Mouse (Mus musculus) kidney, postnatal 36 days (tissue): ENCODE measurements around the gene Itgb2.

ENCODE experiments used
- DNase-seq, 2 experiments: peaks; one replicate each; pipeline ENCODE4 v3.0.0; 2021 to 2022; ENCODE audit warnings: mixed read lengths in 2 of 2

The Itgb2 gene

DNA sequence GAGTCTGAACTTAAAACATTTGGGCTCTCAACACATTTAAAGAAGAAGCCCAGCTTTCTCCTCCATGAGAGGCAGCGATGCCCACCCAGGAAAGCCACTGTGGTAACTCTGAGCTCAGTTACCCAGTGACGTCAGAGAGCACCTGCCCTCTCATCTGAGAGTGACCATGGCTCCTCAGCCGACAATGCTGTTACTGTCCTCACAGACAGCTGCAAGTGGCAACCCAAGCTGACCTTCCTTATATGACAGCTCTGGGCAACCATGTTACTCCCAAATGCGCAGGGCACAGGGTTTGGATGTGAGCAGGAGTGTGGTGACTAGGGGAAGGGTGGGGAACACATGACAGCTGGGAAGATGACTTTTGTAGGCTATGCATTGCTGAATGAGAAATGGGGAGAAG is 23.2 kb downstream of the Itgb2 start:
- DNase-seq: no peak

DNA sequence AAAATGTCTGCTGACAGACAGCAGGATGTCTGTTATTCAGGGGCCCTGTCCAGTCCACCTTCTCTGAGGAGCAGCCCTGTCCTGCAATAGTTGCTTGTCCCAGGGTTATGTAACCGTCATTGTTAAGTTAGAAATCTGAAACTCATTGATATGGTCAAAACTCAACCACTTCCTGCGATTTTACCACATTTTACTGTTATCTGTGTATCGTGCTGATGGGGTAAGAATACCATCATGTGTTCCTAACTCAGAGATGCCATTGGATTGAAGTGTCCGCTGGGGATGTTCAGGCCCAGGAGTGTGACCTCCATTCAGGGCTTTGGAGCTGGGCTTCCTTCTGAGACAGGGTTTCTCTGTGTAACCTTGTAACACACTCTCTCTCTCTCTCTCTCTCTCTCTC is 24.9 kb downstream of the Itgb2 start:
- no peak for DNase-seq

DNA sequence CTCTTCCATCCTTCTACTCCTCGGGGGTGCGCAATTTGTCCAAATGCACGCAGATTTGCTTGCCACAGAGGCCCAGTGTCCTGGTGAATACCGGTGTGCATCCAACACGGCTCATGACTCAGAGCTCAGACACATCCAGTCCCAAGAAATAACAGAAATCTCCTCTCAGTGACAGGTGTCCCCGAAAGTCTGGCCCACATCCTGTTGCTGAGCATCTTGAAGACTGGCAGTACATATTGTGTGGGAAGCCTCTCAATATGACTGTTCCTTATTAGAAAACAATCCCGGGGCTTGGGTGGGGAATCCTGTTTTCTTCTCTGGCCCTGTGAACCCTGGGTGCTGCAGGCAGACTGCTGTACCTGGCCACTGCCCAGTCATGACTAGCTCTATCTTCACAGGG is 26.6 kb downstream of the Itgb2 start:
- no peak for DNase-seq

DNA sequence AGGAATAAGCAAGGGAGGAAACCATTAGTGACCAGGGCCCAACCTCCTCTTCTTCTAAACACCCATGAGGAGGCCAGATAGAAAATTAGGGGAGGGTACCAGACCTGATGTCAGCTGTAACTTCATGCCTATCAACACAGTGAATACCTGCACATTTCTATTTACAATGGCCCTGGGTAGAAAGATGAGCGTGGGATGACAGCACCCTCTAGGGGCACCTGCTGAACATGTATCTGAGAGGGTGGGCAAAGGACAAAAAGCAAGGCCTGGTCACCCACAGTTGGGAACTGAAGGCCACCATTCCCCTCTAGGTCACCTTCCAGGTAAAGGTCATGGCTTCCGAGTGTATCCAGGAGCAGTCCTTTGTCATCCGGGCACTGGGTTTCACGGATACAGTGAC is 27.6 kb downstream of the Itgb2 start:
- DNase-seq: peak in 1 of 2 experiments; percentile 65

DNA sequence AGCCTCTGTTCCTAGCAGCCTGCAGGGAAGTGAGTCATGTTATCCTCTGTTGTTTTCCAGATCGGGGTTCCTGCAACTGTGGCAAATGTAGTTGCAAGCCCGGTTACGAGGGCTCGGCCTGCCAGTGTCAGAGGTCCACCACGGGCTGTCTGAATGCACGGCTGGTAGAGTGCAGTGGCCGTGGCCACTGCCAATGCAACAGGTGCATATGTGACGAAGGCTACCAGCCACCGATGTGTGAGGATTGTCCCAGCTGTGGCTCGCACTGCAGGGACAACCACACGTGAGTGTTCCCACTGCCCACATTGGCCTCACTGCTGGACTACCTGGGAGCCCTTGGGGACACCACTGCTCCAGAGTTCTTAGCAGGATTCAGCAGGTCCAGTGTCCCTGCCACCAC is 30.0 kb downstream of the Itgb2 start:
- DNase-seq: no peak

DNA sequence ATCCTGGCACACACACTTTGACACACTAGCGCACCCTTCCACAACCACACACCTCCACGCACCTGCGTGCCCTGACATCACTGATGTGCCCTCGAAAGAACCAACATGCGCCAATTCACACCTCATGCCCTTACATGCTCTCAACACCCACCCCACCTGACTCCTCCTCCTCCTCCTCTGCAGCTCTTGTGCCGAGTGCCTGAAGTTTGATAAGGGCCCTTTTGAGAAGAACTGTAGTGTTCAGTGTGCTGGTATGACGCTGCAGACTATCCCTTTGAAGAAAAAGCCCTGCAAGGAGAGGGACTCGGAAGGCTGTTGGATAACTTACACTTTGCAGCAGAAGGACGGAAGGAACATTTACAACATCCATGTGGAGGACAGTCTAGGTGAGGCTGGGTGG is 30.8 kb downstream of the Itgb2 start:
- no peak for DNase-seq

DNA sequence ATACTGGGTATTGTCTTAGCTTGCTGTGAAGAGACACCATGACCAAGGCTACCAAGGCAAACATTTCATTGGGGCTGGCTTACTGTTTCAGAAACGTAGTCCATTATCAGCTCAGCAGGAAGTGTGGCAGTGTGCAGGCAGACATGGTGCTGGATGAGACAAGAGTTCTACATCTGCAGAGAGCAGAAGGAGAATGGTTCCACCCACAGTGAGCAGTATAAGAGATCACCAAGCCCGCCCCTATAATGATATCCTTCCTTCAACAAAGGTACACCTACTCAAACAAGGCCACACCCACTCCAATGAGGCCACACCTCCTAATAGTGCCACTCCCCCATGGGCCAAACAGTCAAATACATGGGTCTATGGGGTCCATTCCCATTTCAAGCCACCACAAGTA is 31.5 kb downstream of the Itgb2 start:
- DNase-seq: no peak

DNA sequence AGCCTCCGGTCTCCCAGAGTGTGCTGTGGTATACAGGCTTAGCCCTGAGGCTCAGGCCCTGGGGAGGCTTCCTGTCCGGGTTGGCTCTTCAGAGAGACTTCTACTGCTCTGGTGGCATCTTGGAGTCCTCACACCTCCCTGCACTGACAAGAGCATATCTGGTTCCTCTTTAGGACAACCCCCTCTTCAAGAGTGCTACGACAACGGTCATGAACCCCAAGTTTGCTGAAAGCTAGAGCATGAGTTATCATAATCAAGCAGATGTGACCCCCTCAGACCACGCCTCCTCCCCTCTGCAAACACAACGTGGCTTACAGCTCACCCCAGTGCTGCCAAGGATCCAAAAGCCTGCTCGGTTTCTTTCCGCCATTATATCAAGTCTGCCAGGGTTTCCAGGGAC is 35.0 kb downstream of the Itgb2 start:
- DNase-seq: no peak

DNA sequence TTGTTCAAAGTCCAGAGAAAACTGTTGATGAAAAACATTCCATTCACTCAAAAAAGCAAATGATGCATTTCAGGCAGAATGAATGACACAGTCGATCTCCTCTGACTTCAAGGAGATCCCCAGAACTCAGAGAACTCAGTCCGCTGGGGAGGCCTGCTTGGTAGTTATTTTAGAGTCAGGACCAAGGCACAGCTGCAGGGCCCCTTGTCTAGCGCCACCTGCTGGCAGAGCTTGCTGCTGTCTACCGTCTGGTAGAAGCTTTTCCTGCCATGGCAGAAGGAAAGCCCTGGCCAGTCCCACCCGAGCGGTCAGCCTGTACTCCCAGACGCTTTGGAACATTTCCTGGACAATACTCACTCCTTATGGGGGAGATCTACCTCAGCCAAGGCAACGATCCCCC is 36.6 kb downstream of the Itgb2 start:
- DNase-seq: peak; percentile 87 to 97

DNA sequence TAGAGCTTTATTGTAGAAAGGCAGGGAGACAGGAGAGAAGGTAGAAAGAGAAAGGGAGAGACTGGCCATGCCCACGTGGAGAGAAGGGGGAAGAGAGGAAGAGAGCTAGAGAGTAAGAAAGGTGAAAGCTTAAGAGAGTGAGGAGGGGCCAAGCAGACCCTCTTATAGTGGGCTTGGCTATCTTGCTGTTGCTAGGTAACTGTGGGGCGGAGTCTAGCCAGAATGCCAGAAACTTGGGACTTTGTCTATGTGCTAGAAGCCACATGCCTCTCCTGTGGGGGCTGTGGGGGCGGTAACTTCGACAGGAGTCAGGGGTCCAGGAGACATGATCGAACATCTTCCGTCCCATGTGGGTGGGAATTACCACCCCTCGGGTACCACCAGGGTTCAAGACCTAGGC is 39.4 kb downstream of the Itgb2 start:
- no peak for DNase-seq

DNA sequence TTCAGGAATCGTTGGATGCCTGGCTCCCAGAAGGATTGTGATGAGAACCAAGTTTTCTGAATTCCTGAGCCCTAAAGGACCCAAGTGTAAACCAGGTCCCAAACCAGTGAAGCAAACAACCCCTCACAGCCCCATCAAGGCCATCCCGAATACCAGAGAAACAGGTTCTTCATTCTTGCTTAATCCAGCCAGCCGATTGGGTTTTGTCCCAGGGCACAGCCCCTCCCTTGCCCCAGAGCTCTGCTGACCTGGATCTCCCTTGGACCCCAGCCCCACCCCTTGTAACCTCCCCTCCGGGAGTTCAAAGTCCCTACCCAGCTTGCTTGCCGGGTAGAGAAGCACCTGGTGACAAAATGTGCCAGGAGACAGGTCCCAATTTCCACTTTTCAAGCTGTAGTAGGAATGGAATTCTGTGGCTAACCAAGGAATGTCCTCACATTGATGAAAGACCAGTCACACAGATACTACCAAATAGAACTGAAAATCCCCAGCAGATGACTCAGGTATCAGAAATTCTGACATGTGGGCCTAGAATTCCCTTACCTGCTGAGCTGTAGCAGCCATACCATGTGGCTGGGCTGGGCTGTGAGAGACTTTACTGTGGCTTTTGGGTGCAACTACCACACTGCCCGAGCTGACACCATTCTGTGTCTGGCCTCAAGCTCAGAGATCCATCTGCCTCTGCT is 40.1 kb downstream of the Itgb2 start:
- peak; percentile 76 for DNase-seq

DNA sequence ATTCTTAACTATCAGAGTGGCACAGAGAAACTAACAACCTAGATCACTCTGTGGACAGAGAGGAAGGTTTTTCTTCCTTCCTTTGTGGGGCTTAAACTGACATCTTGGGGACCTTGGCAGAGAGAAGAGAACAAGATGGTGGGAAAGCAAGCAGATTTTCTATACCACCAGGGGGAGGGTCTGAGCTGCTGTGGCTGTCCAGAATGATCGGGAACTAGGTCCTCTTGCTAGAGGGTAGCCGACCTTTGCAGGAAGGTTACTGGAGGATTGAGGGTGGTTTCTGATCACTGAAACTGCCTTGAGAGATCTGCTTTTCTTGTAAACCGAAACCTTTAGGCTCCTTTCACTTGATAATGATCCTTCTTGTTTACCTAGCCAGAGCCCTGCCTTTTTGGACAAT is 42.2 kb downstream of the Itgb2 start:
- no peak for DNase-seq

DNA sequence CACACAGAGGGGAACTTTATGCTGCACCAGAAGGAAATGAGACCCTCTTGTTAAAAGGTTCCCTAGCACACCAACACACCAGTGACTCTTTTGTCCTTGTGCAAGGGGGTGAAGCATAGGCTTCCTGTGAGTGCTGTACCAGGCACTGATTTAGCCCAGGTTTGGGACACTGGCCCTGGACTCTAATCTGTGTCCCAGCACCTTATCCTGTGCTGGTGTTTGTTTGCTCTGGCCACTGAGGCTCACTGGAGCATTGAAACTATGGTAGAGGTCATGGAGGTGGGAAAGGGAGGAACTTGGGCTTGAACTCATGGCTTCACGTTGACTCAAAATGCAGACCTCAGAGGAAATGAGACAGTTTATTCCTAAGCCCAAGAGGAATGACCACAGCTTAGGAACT is 43.1 kb downstream of the Itgb2 start:
- no peak for DNase-seq

DNA sequence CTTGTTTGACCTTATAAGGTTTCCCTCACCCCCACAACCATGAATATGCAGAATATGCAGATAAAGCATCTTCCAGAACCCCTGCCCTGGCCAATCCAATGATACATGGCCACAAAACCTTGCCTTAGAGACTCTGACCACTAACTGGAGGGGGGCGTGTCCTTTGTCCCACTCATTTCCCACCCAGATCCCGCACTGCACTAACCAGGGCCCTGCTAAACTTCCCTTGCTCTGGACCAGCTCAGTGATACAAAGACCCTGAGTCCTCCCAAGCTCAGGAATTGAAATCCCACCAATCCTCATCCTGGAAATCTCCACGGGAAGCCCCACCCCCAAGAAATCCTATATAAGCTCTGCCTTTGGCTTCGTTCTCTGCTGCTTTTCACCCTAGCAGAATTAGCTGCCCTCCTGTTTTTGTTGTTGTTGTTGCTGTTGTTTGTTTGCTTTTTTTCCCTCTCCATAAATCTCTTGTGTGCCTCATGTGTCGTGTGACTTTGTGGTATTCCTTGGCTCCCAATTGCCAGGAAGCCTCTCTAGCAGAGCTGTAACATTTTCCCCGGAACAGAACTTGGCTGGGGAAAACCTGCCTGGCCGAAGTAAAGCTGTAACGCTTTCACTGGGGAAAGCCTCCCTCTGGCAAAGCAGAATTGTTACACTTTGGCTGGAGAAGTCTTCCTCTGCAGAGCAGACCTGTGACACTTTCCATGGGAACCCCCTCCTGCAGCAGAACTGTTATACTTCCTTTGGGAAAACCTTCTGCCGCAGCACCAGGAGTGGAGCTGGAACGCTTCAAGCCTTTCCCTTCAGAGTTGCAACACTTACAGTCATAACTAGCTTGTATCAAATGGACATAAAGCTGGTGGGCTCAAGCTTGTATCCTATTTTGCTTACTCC is 50.2 kb downstream of the Itgb2 start:
- no peak for DNase-seq

DNA sequence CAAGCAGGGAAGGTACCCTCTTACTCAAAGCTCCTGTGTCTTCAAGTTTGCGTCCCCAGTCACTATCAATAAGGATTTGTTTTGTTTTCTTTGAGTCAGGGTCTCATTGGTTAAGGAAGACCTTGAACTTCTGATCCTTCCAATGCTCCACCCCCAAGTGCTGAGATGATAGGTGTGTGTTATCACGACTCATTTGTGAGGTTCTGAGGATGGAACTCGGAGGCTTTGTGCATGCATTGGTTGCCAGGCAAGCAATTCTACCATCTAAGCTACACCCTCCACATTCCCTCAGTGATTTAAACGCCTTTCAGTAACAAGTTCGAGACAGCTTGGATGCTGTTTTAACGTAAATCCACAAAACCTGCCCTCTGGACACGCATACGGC is 51.0 kb downstream of the Itgb2 start:
- no peak for DNase-seq

DNA sequence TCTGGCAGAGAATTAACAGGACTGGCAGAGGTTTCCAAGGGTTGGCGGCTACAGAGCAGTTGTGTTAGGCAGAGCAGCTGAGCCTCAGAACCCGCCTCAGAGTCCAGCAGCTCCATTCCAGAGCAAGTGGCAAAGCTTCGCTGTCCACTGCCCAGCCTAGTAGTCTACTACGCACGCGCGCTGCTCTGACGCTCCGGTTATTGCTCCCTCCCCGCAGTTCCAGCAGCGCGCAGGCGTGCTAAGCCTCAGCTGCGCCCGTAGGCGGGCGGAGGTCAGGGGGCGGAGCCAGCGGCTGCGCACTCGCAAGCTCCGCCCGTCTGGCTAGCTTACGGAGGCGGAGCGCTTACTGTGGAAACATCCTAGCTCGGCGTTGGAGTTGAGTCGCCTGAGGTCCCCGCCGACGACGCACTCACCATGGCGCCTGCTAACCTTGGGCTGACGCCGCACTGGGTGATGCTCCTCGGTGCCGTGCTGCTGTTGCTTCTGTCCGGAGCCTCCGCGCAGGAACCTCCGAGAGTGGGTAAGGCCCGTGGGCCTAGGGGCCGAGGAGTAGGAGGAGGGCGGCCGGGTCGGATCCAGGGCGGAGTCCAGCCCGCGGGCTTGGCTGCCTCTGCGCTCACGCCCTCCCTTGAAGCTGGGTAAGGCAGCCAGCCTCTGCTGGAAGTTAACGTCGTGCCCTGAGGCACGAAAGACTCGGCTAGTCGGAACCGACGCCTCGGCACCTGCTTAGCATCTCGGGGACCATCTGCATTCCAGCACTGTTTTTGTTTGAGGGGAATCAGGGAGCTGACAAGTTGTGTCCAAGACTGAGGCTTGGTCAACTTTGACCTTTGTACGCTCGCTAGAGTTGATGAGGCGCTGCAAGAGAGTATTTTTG is 51.6 kb downstream of the Itgb2 start, which contains the start of gene Pttg1ip:
Gene Pttg1ip, plus strand, starts transcription at position 313 of the 877 bp plus-strand sequence.
- peak; percentile 97 to 98 for DNase-seq

DNA sequence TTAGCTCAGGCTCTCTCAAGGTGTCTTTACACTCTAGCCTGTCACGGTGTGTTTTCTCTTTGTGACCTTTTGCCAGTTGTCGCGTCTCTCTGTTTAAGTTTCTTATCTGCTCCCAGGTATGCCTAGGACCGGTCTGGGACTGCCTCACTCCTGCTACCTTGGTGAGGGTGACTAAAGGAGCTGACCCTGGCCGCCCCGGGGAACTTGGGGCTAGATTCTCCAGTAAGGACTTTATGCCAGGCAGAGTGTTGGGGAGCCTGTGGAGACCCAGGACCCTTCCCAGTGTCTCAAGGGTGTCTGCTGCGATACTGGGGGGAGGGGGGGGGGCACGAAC is 52.2 kb downstream of the Itgb2 start:
- no peak for DNase-seq

DNA sequence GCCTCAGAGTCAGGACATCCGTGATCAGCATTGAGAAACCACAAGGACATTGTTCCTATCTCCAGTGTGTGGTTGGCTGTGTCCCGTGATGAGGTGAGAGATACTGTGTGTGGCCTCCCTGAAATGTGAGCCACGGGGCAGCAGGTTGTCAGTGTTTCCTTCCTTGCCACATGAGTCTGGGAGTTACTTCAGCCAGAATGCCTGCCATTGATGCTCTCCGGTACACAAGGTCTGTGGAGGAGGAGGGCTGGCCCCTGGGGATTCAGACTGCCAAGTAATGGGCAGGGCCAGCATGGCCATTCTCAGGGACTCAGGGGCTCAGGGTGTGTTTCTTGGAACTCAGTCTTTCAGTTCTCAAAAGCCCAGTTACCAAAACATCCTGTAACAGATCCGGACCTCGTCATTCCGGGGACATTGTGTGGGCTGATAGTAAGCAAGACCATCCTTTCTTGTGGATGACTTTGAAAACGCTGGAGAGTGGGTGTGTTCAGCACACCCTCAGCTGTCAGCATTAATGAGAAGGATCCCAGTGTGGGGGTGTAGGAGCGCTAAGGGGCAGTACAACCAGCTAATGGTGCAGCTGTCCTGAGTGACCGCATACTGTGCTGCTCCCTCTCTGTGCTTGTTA is 53.9 kb downstream of the Itgb2 start:
- DNase-seq: peak; percentile 61 to 76

DNA sequence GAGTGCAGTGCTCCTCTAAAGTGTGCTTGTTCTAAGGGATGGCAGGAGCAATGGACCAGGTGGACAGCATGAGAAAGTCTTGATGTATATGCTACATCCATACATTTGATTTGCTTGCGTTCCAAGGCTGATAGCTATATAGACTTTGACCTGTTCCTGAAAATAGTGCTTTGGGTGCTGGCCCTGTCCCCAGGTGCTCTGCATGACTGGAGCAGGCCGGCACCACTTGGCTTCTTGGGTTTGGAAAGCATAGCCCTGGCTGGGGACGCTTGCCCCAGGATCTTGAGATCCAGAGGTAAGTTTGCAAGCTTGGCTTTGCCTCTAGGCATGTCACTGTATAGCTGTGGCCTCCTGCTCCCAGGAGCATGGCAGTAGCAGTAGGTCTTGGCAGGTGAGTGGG is 56.6 kb downstream of the Itgb2 start:
- DNase-seq: peak in 1 of 2 experiments; percentile 50

DNA sequence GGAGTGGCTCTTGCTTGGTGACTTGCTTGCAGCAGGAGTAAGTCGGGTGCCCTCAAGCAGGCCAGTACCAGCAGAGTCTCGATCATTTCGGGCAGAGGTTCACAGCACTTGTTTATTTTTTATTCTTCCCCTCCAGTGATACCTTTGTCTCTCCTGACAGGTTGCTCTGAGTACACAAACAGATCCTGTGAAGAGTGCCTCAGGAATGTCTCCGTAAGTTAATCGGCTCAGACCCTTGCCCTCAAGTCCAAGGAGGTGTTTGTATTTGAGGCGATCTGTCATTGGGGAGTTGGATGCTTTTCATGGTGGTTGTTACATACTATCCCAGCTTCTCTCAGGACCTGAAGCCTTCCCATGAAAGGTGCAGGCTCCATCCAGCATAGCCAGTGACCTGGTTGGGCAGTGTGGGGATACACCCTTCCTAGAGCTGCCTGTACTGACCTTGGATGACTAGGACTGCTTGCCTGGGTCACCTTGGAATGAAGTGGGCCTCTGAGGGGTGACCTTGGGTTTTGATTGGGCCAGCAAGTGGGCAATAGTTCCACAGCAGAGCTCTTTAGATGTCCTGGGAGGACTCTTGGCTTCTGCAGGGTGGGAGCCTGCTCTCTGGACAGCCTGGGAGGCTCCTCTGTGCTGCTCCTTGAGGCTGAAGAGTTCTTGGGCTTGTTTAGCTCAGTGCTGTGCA is 57.2 kb downstream of the Itgb2 start:
- peak; percentile 53 to 67 for DNase-seq

DNA sequence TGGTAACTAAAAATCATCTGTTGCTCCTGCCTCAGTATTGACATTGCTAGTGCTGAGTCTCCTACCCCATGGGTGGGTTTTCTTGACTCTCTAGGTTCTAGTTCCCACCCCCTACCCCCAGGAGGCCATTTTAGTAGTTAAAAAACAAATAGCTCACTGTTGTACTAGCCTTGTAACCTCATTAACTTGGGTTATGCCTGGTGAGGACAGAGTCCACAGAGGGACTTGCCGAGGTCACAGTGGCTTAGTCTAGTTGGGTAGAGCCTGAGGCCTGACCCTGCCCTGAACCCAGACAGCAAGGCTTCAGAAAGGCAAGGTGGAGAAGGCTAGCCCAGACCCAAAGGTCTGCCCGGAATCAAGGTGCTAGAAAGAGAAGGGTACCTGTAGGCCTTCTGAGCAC is 58.0 kb downstream of the Itgb2 start:
- peak; percentile 56 to 71 for DNase-seq

DNA sequence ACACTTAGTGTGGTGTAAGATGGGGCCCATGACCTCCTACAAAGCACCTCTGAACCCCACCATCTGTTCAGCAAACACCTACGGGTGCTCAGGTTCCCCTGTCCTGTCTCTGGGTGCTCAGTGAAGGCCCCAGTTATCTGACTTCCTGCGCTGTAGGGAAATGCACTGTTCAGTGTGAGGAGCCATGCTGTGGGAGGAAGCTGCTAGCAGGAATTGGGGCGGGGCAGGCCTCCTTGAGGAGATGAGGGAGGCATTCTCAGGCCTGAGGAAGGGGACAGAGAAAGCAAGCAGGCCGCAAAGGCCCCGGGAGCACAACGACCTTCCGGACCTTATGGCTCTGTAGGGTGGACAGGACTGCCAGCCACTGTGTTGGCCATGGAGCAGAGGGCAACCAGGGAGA is 59.1 kb downstream of the Itgb2 start:
- DNase-seq: no peak
